Mouse (Mus musculus) forebrain, embryonic 15.5 days (tissue): ENCODE results near the gene Eno3. TPM values are rescaled to one million over a fixed set of nuclear protein-coding genes. Genes with fewer than 3 reads are reported as not detected.
A peak's percentile ranks its signal among the peaks of the same experiment; 100 is the strongest.

Experiments used
- ATAC-seq: fragments of 200-750 bp; cut with Nextera tagmentation; replicated peaks from 2 replicates; pipeline ENCODE4 v1.8.0; 2017; ENCODE audit warnings: mild to moderate bottlenecking, moderate TSS enrichment, moderate library complexity
- H3K27ac ChIP-seq: fragments of 300-500 bp; sonication (generic); replicated peaks from 2 replicates; pipeline ENCODE4 v1.5.1; 2015; ENCODE audit warnings: mild to moderate bottlenecking, inconsistent platforms
- H3K27me3 ChIP-seq: fragments of 300-500 bp; sonication (generic); 2 replicates; pipeline ENCODE4 v1.6.1; 2015; ENCODE audit warnings: inconsistent platforms
- H3K36me3 ChIP-seq: fragments of 300-500 bp; sonication (generic); 2 replicates; pipeline ENCODE4 v1.6.1; 2015; ENCODE audit warnings: mild to moderate bottlenecking, inconsistent platforms
- H3K4me1 ChIP-seq: fragments of 300-500 bp; sonication (generic); 2 replicates; pipeline ENCODE4 v1.6.1; 2015; ENCODE audit warnings: inconsistent platforms
- H3K4me2 ChIP-seq: fragments of 300-500 bp; sonication (generic); replicated peaks from 2 replicates; pipeline ENCODE4 v1.6.1; 2015; ENCODE audit warnings: mild to moderate bottlenecking, inconsistent platforms
- H3K4me3 ChIP-seq: fragments of 300-500 bp; sonication (generic); 2 replicates; pipeline ENCODE4 v1.5.1; 2015; ENCODE audit warnings: mild to moderate bottlenecking, inconsistent platforms
- H3K9ac ChIP-seq: fragments of 300-500 bp; sonication (generic); replicated peaks from 2 replicates; pipeline ENCODE4 v1.6.1; 2015; ENCODE audit warnings: mild to moderate bottlenecking, inconsistent platforms
- H3K9me3 ChIP-seq: fragments of 300-500 bp; sonication (generic); 2 replicates; pipeline ENCODE4 v1.6.1; 2016; ENCODE audit warnings: inconsistent platforms
- WGBS: fragments of 180-500 bp; shearing (Covaris S2); methylation state at CpG from one replicate; pipeline ENCODE4 v1.1.7; 2015; ENCODE audit warnings: mixed read lengths; 5-methylcytosine and 5-hydroxymethylcytosine counted together
- polyA plus RNA-seq: library from polyadenylated mRNA; unstranded; fragments of >200 nt; fragmentation: Nextera tagmentation; extraction: Ambion mirVana; gene quantifications from 2 replicates; pipeline ENCODE4 v1.2.1, GENCODE M21; 2015

The Eno3 gene
- 6.3 and 8.4 TPM in 2 replicates for polyA plus RNA-seq

GRCm38 (mm10) chr11:70656964-70657363, at the start of gene Eno3:
TSS of gene Eno3 (plus strand) at chr11:70657202.
- H3K27me3 ChIP-seq, result no peaks in the 10 kb centered on the region
- ATAC-seq, result no peak
- 19% methylated on average over 3 of the region's 3 CpGs for WGBS
- H3K4me2 ChIP-seq, result peak within 1 kb of the TSS; percentile 72
- peaks cover 37% of the 10 kb centered on the region for H3K4me1 ChIP-seq
- peak within 1 kb of the TSS; percentile 97 for H3K27ac ChIP-seq
- peaks cover 6% of the 10 kb centered on the region; the same call in 1 of the 2 replicates for H3K36me3 ChIP-seq
- peak within 1 kb of the TSS; percentile 97 for H3K9ac ChIP-seq
- no peaks in the 10 kb centered on the region for H3K9me3 ChIP-seq
- H3K4me3 ChIP-seq, result peak within 1 kb of the TSS; percentile 99

GRCm38 (mm10) chr11:70607611-70608010, 49.4 kb upstream of the Eno3 start:
- no peak overlapping the region for H3K4me3 ChIP-seq
- H3K36me3 ChIP-seq, result peaks cover 83% of the 10 kb centered on the region
- no peaks in the 10 kb centered on the region for H3K27me3 ChIP-seq
- no peak for ATAC-seq
- H3K9ac ChIP-seq, result no peak overlapping the region
- H3K4me1 ChIP-seq, result no peaks in the 10 kb centered on the region
- no peak overlapping the region for H3K4me2 ChIP-seq
- 93% methylated on average over 9 of the region's 9 CpGs for WGBS
- no peak overlapping the region for H3K27ac ChIP-seq
- no peaks in the 10 kb centered on the region for H3K9me3 ChIP-seq

GRCm38 (mm10) chr11:70608381-70609066, 48.5 kb upstream of the Eno3 start:
- Histone ChIP-seq H3K27ac (no peak overlapping the region), H3K4me3 (no peak overlapping the region), H3K4me1 (no peaks in the 10 kb centered on the region), H3K9me3 (no peaks in the 10 kb centered on the region), H3K4me2 (no peak overlapping the region), H3K9ac (no peak overlapping the region), H3K27me3 (no peaks in the 10 kb centered on the region), H3K36me3 (peaks cover 89% of the 10 kb centered on the region)
- ATAC-seq, result no peak
- WGBS, result 89% methylated on average over 26 of the region's 26 CpGs

GRCm38 (mm10) chr11:70610752-70611151, 46.2 kb upstream of the Eno3 start:
- no peak overlapping the region for H3K9ac ChIP-seq
- H3K27me3 ChIP-seq, result no peaks in the 10 kb centered on the region
- no peak for ATAC-seq
- H3K9me3 ChIP-seq, result no peaks in the 10 kb centered on the region
- H3K4me1 ChIP-seq, result peaks cover 8% of the 10 kb centered on the region
- no peak overlapping the region for H3K27ac ChIP-seq
- peaks cover 72% of the 10 kb centered on the region for H3K36me3 ChIP-seq
- H3K4me3 ChIP-seq, result no peak overlapping the region
- no peak overlapping the region for H3K4me2 ChIP-seq
- WGBS, result 83% methylated on average over 4 of the region's 4 CpGs

- 79% methylated on average over 7 of the region's 7 CpGs for WGBS
- no peak overlapping the region for H3K4me2 ChIP-seq
- peaks cover 8% of the 10 kb centered on the region for H3K4me1 ChIP-seq
- no peak for ATAC-seq
- peaks cover 55% of the 10 kb centered on the region for H3K36me3 ChIP-seq
- H3K4me3 ChIP-seq, result no peak overlapping the region
- no peak overlapping the region for H3K27ac ChIP-seq
- no peak overlapping the region for H3K9ac ChIP-seq
- H3K27me3 ChIP-seq, result no peaks in the 10 kb centered on the region
- H3K9me3 ChIP-seq, result no peaks in the 10 kb centered on the region
These were observed 44.5 kb upstream of the Eno3 start for GRCm38 (mm10) chr11:70612505-70612904.

GRCm38 (mm10) chr11:70615074-70615473, 41.9 kb upstream of the Eno3 start:
- no peak overlapping the region for H3K9ac ChIP-seq
- WGBS, result 5% methylated on average over 17 of the region's 17 CpGs
- H3K4me3 ChIP-seq, result peak overlapping the region; percentile 22
- no peaks in the 10 kb centered on the region for H3K27me3 ChIP-seq
- peak overlapping the region; percentile 37 for H3K4me2 ChIP-seq
- no peaks in the 10 kb centered on the region for H3K9me3 ChIP-seq
- peaks cover 8% of the 10 kb centered on the region for H3K4me1 ChIP-seq
- H3K36me3 ChIP-seq, result peaks cover 30% of the 10 kb centered on the region
- no peak; the same call in 1 of the 2 replicates for ATAC-seq
- H3K27ac ChIP-seq, result no peak overlapping the region

- peaks cover 8% of the 10 kb centered on the region for H3K4me1 ChIP-seq
- no peaks in the 10 kb centered on the region for H3K27me3 ChIP-seq
- H3K9ac ChIP-seq, result no peak within 1 kb of the TSS
- no peak for ATAC-seq
- H3K27ac ChIP-seq, result no peak within 1 kb of the TSS
- peak within 1 kb of the TSS; percentile 22 for H3K4me3 ChIP-seq
- H3K36me3 ChIP-seq, result peaks cover 24% of the 10 kb centered on the region
- H3K4me2 ChIP-seq, result peak within 1 kb of the TSS; percentile 37
- 17% methylated on average over 21 of the region's 21 CpGs for WGBS
- H3K9me3 ChIP-seq, result no peaks in the 10 kb centered on the region
These were observed 41.4 kb upstream of the Eno3 start, which contains the start of gene 4930544D05Rik for GRCm38 (mm10) chr11:70615516-70616093. TSS of gene 4930544D05Rik (plus strand) at chr11:70615848.

- H3K36me3 ChIP-seq, result no peaks in the 10 kb centered on the region
- peaks cover 8% of the 10 kb centered on the region for H3K4me1 ChIP-seq
- ATAC-seq, result no peak
- H3K27me3 ChIP-seq, result no peaks in the 10 kb centered on the region
- H3K9ac ChIP-seq, result no peak within 1 kb of the TSS
- H3K9me3 ChIP-seq, result no peaks in the 10 kb centered on the region
- no peak within 1 kb of the TSS for H3K4me3 ChIP-seq
- H3K4me2 ChIP-seq, result no peak within 1 kb of the TSS
- no peak within 1 kb of the TSS for H3K27ac ChIP-seq
- 50% methylated on average over 1 of the region's 1 CpGs for WGBS
These were observed 37.9 kb upstream of the Eno3 start, which contains the start of gene Chrne for GRCm38 (mm10) chr11:70619101-70619500. TSS of gene Chrne (minus strand) at chr11:70619216.

- H3K4me2 ChIP-seq, result no peak overlapping the region
- no peak overlapping the region for H3K27ac ChIP-seq
- ATAC-seq, result no peak
- no peaks in the 10 kb centered on the region for H3K27me3 ChIP-seq
- 54% methylated on average over 7 of the region's 7 CpGs for WGBS
- H3K36me3 ChIP-seq, result no peaks in the 10 kb centered on the region
- H3K9ac ChIP-seq, result no peak overlapping the region
- no peak overlapping the region for H3K4me3 ChIP-seq
- H3K4me1 ChIP-seq, result no peaks in the 10 kb centered on the region
- H3K9me3 ChIP-seq, result no peaks in the 10 kb centered on the region
These were observed 34.8 kb upstream of the Eno3 start for GRCm38 (mm10) chr11:70621972-70622814.

GRCm38 (mm10) chr11:70623053-70623742, 33.8 kb upstream of the Eno3 start:
- WGBS, result 82% methylated on average over 10 of the region's 10 CpGs
- no peaks in the 10 kb centered on the region for H3K4me1 ChIP-seq
- H3K4me3 ChIP-seq, result no peak overlapping the region
- ATAC-seq, result no peak
- no peak overlapping the region for H3K9ac ChIP-seq
- H3K27me3 ChIP-seq, result no peaks in the 10 kb centered on the region
- H3K36me3 ChIP-seq, result no peaks in the 10 kb centered on the region
- no peaks in the 10 kb centered on the region for H3K9me3 ChIP-seq
- H3K27ac ChIP-seq, result no peak overlapping the region
- no peak overlapping the region for H3K4me2 ChIP-seq

GRCm38 (mm10) chr11:70625473-70625872, 31.5 kb upstream of the Eno3 start:
- H3K4me2 ChIP-seq, result no peak overlapping the region
- ATAC-seq, result no peak
- H3K27ac ChIP-seq, result no peak overlapping the region
- H3K27me3 ChIP-seq, result no peaks in the 10 kb centered on the region
- no peaks in the 10 kb centered on the region for H3K4me1 ChIP-seq
- H3K9me3 ChIP-seq, result no peaks in the 10 kb centered on the region
- 51% methylated on average over 4 of the region's 4 CpGs for WGBS
- H3K36me3 ChIP-seq, result no peaks in the 10 kb centered on the region
- H3K4me3 ChIP-seq, result no peak overlapping the region
- no peak overlapping the region for H3K9ac ChIP-seq
